Mouse (Mus musculus) kidney, postnatal 10 days (tissue): ENCODE measurements around the gene Mcl1.

Experiments
- DNase-seq: peaks from one replicate; pipeline ENCODE4 v3.0.0; 2021; ENCODE audit warnings: mixed read lengths

Gene Mcl1

GRCm38 (mm10) chr3:95668589-95669308, 10.2 kb downstream of the Mcl1 start:
- peak; percentile 29 for DNase-seq

- DNase-seq = no peak
These were observed 10.7 kb downstream of the Mcl1 start for GRCm38 (mm10) chr3:95669309-95669665.

- peak; percentile 21 for DNase-seq
These were observed 11.8 kb downstream of the Mcl1 start for GRCm38 (mm10) chr3:95670419-95670818.

- no peak for DNase-seq
These were observed 12.6 kb downstream of the Mcl1 start for GRCm38 (mm10) chr3:95671201-95671600.

- DNase-seq = peak; percentile 57
These were observed 13.9 kb downstream of the Mcl1 start for GRCm38 (mm10) chr3:95672461-95672860.

GRCm38 (mm10) chr3:95672861-95673706, 14.5 kb downstream of the Mcl1 start:
- peak; percentile 21 for DNase-seq

GRCm38 (mm10) chr3:95673707-95674211, 15.2 kb downstream of the Mcl1 start:
- DNase-seq = peak; percentile 41

- peak; percentile 79 for DNase-seq
These were observed 15.6 kb downstream of the Mcl1 start for GRCm38 (mm10) chr3:95674236-95674635.

- DNase-seq = peak; percentile 54
These were observed 16.2 kb downstream of the Mcl1 start for GRCm38 (mm10) chr3:95674812-95675211.

- DNase-seq = peak; percentile 88
These were observed 16.9 kb downstream of the Mcl1 start for GRCm38 (mm10) chr3:95675301-95676092.

GRCm38 (mm10) chr3:95676745-95677419, 18.3 kb downstream of the Mcl1 start:
- peak; percentile 87 for DNase-seq

- peak; percentile 17 for DNase-seq
These were observed 19.0 kb downstream of the Mcl1 start for GRCm38 (mm10) chr3:95677420-95678090.

- no peak for DNase-seq
These were observed 21.0 kb downstream of the Mcl1 start for GRCm38 (mm10) chr3:95679551-95679950.

GRCm38 (mm10) chr3:95680673-95681072, 22.1 kb downstream of the Mcl1 start:
- no peak for DNase-seq

- DNase-seq = no peak
These were observed 22.8 kb downstream of the Mcl1 start for GRCm38 (mm10) chr3:95681365-95681764.

- DNase-seq = peak; percentile 41
These were observed 24.3 kb downstream of the Mcl1 start for GRCm38 (mm10) chr3:95682878-95683277.

- DNase-seq = peak; percentile 41
These were observed 26.3 kb downstream of the Mcl1 start for GRCm38 (mm10) chr3:95684846-95685245.

GRCm38 (mm10) chr3:95685301-95685700, 26.7 kb downstream of the Mcl1 start:
- DNase-seq = no peak

GRCm38 (mm10) chr3:95685701-95686100, 27.1 kb downstream of the Mcl1 start:
- no peak for DNase-seq

GRCm38 (mm10) chr3:95686492-95687167, 28.0 kb downstream of the Mcl1 start:
- no peak for DNase-seq

- no peak for DNase-seq
These were observed 28.6 kb downstream of the Mcl1 start for GRCm38 (mm10) chr3:95687168-95687523.
